Mouse (Mus musculus) liver, adult 2 months (tissue): ENCODE measurements around the gene Ttc39d.

Source experiments
- CTCF ChIP-seq: fragments of 200-500 bp; IDR thresholded peaks from 2 replicates; pipeline ENCODE4 v1.5.1; 2011; ENCODE audit warnings: low read depth, low read length, control low read depth
- POLR2A ChIP-seq: fragments of 200-500 bp; IDR thresholded peaks from 2 replicates; pipeline ENCODE4 v1.6.1; 2011; ENCODE audit warnings: low read length, control low read depth; ENCODE audit not compliant: insufficient read depth; ENCODE audit errors: extremely low read depth

DNA sequence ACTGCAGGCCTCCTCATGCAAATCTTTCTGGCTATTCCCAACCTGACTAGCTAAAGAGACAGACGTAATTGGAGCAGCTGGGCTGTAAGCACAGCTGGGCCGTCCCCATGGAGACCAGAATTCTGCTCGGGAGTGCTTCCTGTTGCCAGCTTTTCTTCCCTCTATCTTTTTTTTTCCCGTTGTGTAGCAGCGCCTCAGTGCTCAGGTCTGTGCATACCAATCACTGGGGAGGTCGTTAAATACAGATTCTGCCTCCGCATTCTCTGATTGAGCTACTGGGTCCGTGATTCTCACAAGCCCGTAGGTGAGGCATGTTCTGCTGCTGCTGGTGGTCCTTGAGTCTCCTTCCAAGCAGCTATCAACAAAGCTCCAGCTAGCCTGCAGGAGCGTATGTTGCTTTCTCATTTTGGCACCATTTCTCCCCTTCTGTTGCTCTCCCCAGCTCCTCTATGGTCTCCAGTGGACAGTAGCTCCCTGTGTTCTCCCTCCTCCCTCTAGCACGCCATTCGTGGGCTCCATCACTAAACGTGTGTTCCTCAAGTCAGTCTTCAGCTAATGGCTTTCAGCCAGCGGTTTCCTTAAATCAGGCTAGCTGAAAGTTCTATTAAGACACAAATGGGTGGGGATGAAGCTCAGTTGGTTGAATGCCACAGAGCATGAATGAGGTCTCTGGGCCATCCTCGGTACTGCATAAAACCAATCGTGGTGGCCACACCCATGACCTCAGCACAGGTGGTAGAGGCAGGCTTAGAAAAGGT lies 38.7 kb upstream of the Ttc39d start:
- no peak for TF ChIP-seq POLR2A
- no peak for TF ChIP-seq CTCF
